Mouse (Mus musculus) spleen, adult 2 months (tissue): Measurements from ENCODE around the gene Trim15. TPM values are rescaled to one million over a fixed set of nuclear protein-coding genes. Genes with fewer than 3 reads are reported as not detected.
"Not testable (repeated sequence)": the region's sequence is repeated elsewhere in the genome, so short reads cannot be mapped to it uniquely, and the experiment has no call there.

Experiments
- DNase-seq, 2 experiments: peaks; one replicate each; pipeline versions ENCODE4 v3.0.0 to v3.0.0-alpha.2; 2012 to 2021; ENCODE audit warnings: low spot score in 2 of 2, low read depth in 1 of 2
- H3K27ac ChIP-seq: fragments of 200-500 bp; 2 replicates; pipeline ENCODE4 v1.5.1; 2012; ENCODE audit warnings: low read length, inconsistent platforms; ENCODE audit not compliant: insufficient read depth
- H3K27me3 ChIP-seq: fragments of 200-500 bp; 2 replicates; pipeline ENCODE4 v1.6.1; 2012; ENCODE audit warnings: mild to moderate bottlenecking, moderate library complexity, low read length, inconsistent platforms; ENCODE audit not compliant: control insufficient read depth, insufficient read depth
- H3K36me3 ChIP-seq: fragments of 200-500 bp; 2 replicates; pipeline ENCODE4 v1.6.1; 2012; ENCODE audit warnings: mild to moderate bottlenecking, low read length, inconsistent platforms; ENCODE audit not compliant: control insufficient read depth, insufficient read depth
- H3K4me1 ChIP-seq: fragments of 200-500 bp; 2 replicates; pipeline ENCODE4 v1.6.1; 2011; ENCODE audit warnings: inconsistent platforms; ENCODE audit not compliant: control insufficient read depth, insufficient read depth, insufficient read length
- H3K4me3 ChIP-seq: fragments of 200-500 bp; 2 replicates; pipeline ENCODE4 v1.5.1; 2011; ENCODE audit warnings: mild to moderate bottlenecking, inconsistent platforms; ENCODE audit not compliant: insufficient read depth, insufficient read length; ENCODE audit errors: extremely low read depth
- CTCF ChIP-seq: fragments of 200-500 bp; IDR thresholded peaks from 2 replicates; pipeline ENCODE4 v1.5.1; 2011; ENCODE audit warnings: mild to moderate bottlenecking, inconsistent platforms; ENCODE audit not compliant: insufficient read depth, insufficient read length, insufficient replicate concordance; ENCODE audit errors: extremely low read depth
- POLR2A ChIP-seq: fragments of 200-500 bp; IDR thresholded peaks from 2 replicates; pipeline ENCODE4 v1.6.1; 2011; ENCODE audit warnings: low read depth, low read length, inconsistent platforms
- WGBS: fragments of 180-500 bp; shearing (Covaris S2); methylation state at CpG from one replicate; pipeline ENCODE4 v1.1.7; 2018; 5-methylcytosine and 5-hydroxymethylcytosine counted together
- polyA plus RNA-seq: library from polyadenylated mRNA; depleted of rRNA; stranded (reverse); fragments of >200 nt; gene quantifications from 2 replicates; pipeline ENCODE4 v1.2.3, GENCODE M21; 2012; rRNA removed

Trim15 gene
- polyA plus RNA-seq, 1 experiment, result 0.04 TPM

GRCm38 (mm10) chr17:36830470-36830869, 36.5 kb downstream of the Trim15 start:
- 73% methylated on average over 3 of the region's 3 CpGs for WGBS
- H3K4me1 ChIP-seq, result no peaks in the 10 kb centered on the region
- TF ChIP-seq CTCF (no peak), POLR2A (no peak)
- no peak overlapping the region for H3K4me3 ChIP-seq
- DNase-seq, result no peak
- no peaks in the 10 kb centered on the region for H3K27me3 ChIP-seq
- H3K36me3 ChIP-seq, result no peaks in the 10 kb centered on the region
- H3K27ac ChIP-seq, result no peak overlapping the region

- no peaks in the 10 kb centered on the region for H3K36me3 ChIP-seq
- H3K4me3 ChIP-seq, result no peak overlapping the region
- H3K27ac ChIP-seq, result no peak overlapping the region
- no peaks in the 10 kb centered on the region for H3K27me3 ChIP-seq
- 74% methylated on average over 2 of the region's 2 CpGs for WGBS
- TF ChIP-seq POLR2A (no peak), CTCF (no peak)
- no peaks in the 10 kb centered on the region for H3K4me1 ChIP-seq
- no peak for DNase-seq
Measured at GRCm38 (mm10) chr17:36828488-36828887, 38.5 kb downstream of the Trim15 start.

- H3K4me1 ChIP-seq, H3K4me3 ChIP-seq, H3K27me3 ChIP-seq, H3K36me3 ChIP-seq, H3K27ac ChIP-seq: not testable (repeated sequence)
- DNase-seq, result peak; percentile 53 to 70
- WGBS, result 2% methylated on average over 5 of the region's 5 CpGs
- peak; percentile 31; the same call in 1 of the 2 replicates for TF ChIP-seq CTCF
Measured at GRCm38 (mm10) chr17:36826002-36826401, 41.0 kb downstream of the Trim15 start.

GRCm38 (mm10) chr17:36825525-36825924, 41.5 kb downstream of the Trim15 start:
- Histone ChIP-seq H3K27ac (no peak overlapping the region), H3K36me3 (no peaks in the 10 kb centered on the region), H3K4me3 (no peak overlapping the region), H3K27me3 (no peaks in the 10 kb centered on the region), H3K4me1 (no peaks in the 10 kb centered on the region)
- no peak for TF ChIP-seq POLR2A
- TF ChIP-seq CTCF, result no peak
- 23% methylated on average over 4 of the region's 4 CpGs for WGBS
- DNase-seq, result peak in 1 of 2 experiments; percentile 28

- Histone ChIP-seq H3K4me3 (no peak overlapping the region), H3K27ac (no peak overlapping the region), H3K27me3 (no peaks in the 10 kb centered on the region), H3K36me3 (no peaks in the 10 kb centered on the region), H3K4me1 (no peaks in the 10 kb centered on the region)
- peak; percentile 35 to 61 for DNase-seq
- no peak for TF ChIP-seq POLR2A
- peak; percentile 40; the same call in 1 of the 2 replicates for TF ChIP-seq CTCF
Measured at GRCm38 (mm10) chr17:36824005-36824404, 43.0 kb downstream of the Trim15 start.

GRCm38 (mm10) chr17:36811871-36812270, 55.1 kb downstream of the Trim15 start, which contains the start of gene H2-M10.6:
Gene H2-M10.6 (plus strand): TSS chr17:36812171.
- Histone ChIP-seq H3K4me1 (no peaks in the 10 kb centered on the region), H3K27me3 (no peaks in the 10 kb centered on the region), H3K36me3 (no peaks in the 10 kb centered on the region), H3K27ac (no peak within 1 kb of the TSS), H3K4me3 (no peak within 1 kb of the TSS)
- DNase-seq, result no peak
- TF ChIP-seq CTCF, result no peak
- TF ChIP-seq POLR2A, result no peak

Other genes starting within 250 kb of the Trim15 start
- not detected in 2 replicates for gene H2-M9, start 224.5 kb downstream of the Trim15 start, polyA plus RNA-seq
- not detected in 2 replicates for gene H2-M1, start 195.0 kb downstream of the Trim15 start, polyA plus RNA-seq
- gene H2-M10.5, start 94.3 kb downstream of the Trim15 start, polyA plus RNA-seq, result not detected in 2 replicates
- gene H2-M10.6, start 55.0 kb downstream of the Trim15 start, polyA plus RNA-seq, result not detected in 2 replicates
- gene Trim26, start 30.1 kb downstream of the Trim15 start, polyA plus RNA-seq, result 50.6 and 55.6 TPM in 2 replicates
- gene Trim10, start 2.4 kb upstream of the Trim15 start, polyA plus RNA-seq, result 16.8 and 37.0 TPM in 2 replicates
- 0.19 TPM in 1 of 2 replicates, not detected in the other for gene Trim40, start 22.9 kb upstream of the Trim15 start, polyA plus RNA-seq
- not detected in 2 replicates for gene Trim31, start 30.9 kb upstream of the Trim15 start, polyA plus RNA-seq
- 0.20 and 0.23 TPM in 2 replicates for gene Rnf39, start 75.7 kb upstream of the Trim15 start, polyA plus RNA-seq
- 36.3 and 36.9 TPM in 2 replicates for gene Ppp1r11, start 84.5 kb upstream of the Trim15 start, polyA plus RNA-seq
- 19.0 and 23.5 TPM in 2 replicates for gene Znrd1, start 91.3 kb upstream of the Trim15 start, polyA plus RNA-seq
- 0.31 and 0.57 TPM in 2 replicates for gene Znrd1as, start 91.4 kb upstream of the Trim15 start, polyA plus RNA-seq
- gene 2410137M14Rik, start 114.0 kb upstream of the Trim15 start, polyA plus RNA-seq, result not detected in 2 replicates
- gene H2-M5, start 122.3 kb upstream of the Trim15 start, polyA plus RNA-seq, result 0.28 and 0.48 TPM in 2 replicates
- gene Zfp57, start 134.0 kb upstream of the Trim15 start, polyA plus RNA-seq, result 0.62 and 0.75 TPM in 2 replicates
- gene Mog, start 156.2 kb upstream of the Trim15 start, polyA plus RNA-seq, result not detected in 2 replicates
- 28.7 and 29.7 TPM in 2 replicates for gene Gabbr1, start 178.8 kb upstream of the Trim15 start, polyA plus RNA-seq
- gene Olfr90, start 221.3 kb upstream of the Trim15 start, polyA plus RNA-seq, result 0.14 TPM in 1 of 2 replicates, not detected in the other
- not detected in 2 replicates for gene Olfr91, start 231.1 kb upstream of the Trim15 start, polyA plus RNA-seq